Mouse (Mus musculus) lung, embryonic 14.5 days (tissue): Measurements from ENCODE around the gene Ptpn14. TPM values are rescaled to one million over a fixed set of nuclear protein-coding genes. Genes with fewer than 3 reads are reported as not detected.
A peak's percentile ranks its signal among the peaks of the same experiment; 100 is the strongest.

Experiments used
- ATAC-seq: fragments of 200-750 bp; cut with Nextera tagmentation; 2 replicates; pipeline ENCODE4 v1.8.0; 2017; ENCODE audit warnings: mild to moderate bottlenecking, moderate TSS enrichment, moderate library complexity; ENCODE audit not compliant: insufficient read depth
- DNase-seq: peaks from one replicate; pipeline ENCODE4 v3.0.0-alpha.2; 2015
- H3K27ac ChIP-seq: fragments of 300-500 bp; sonication (generic); 2 replicates; pipeline ENCODE4 v1.5.1; 2014; ENCODE audit warnings: low read depth, mild to moderate bottlenecking, moderate library complexity
- H3K27me3 ChIP-seq: fragments of 300-500 bp; sonication (generic); 2 replicates; pipeline ENCODE4 v1.6.1; 2014; ENCODE audit warnings: low read length, control low read depth; ENCODE audit not compliant: insufficient read depth
- H3K36me3 ChIP-seq: fragments of 300-500 bp; sonication (generic); 2 replicates; pipeline ENCODE4 v1.6.1; 2014; ENCODE audit warnings: control low read depth; ENCODE audit not compliant: insufficient read depth
- H3K4me1 ChIP-seq: fragments of 300-500 bp; sonication (generic); 2 replicates; pipeline ENCODE4 v1.6.1; 2014; ENCODE audit warnings: antibody characterized with exemption, control low read depth; ENCODE audit not compliant: insufficient read depth
- H3K4me2 ChIP-seq: fragments of 300-500 bp; sonication (generic); 2 replicates; pipeline ENCODE4 v1.6.1; 2014; ENCODE audit warnings: mild to moderate bottlenecking
- H3K4me3 ChIP-seq: fragments of 300-500 bp; sonication (generic); 2 replicates; pipeline ENCODE4 v1.5.1; 2014; ENCODE audit warnings: low read depth, low read length
- H3K9ac ChIP-seq: fragments of 300-500 bp; sonication (generic); 2 replicates; pipeline ENCODE4 v1.6.1; 2014
- H3K9me3 ChIP-seq: fragments of 300-500 bp; sonication (generic); 2 replicates; pipeline ENCODE4 v1.6.1; 2016; ENCODE audit warnings: low read depth, low read length, control low read depth
- CTCF ChIP-seq: IDR thresholded peaks from 2 replicates; pipeline ENCODE4 v1.5.1; 2016; ENCODE audit warnings: antibody characterized with exemption, low read depth
- WGBS: fragments of 180-500 bp; shearing (Covaris S2); extraction: QIAGEN DNeasy Blood & Tissue Kit; methylation state at CpG from one replicate; pipeline ENCODE4 v1.1.7; 2014; 5-methylcytosine and 5-hydroxymethylcytosine counted together
- polyA plus RNA-seq: library from polyadenylated mRNA; unstranded; fragments of >200 nt; fragmentation: Nextera tagmentation; extraction: Ambion mirVana; gene quantifications from 2 replicates; pipeline ENCODE4 v1.2.1, GENCODE M21; 2014

The Ptpn14 gene
- polyA plus RNA-seq, 1 experiment from 2014 or later = 10.3 TPM

DNA sequence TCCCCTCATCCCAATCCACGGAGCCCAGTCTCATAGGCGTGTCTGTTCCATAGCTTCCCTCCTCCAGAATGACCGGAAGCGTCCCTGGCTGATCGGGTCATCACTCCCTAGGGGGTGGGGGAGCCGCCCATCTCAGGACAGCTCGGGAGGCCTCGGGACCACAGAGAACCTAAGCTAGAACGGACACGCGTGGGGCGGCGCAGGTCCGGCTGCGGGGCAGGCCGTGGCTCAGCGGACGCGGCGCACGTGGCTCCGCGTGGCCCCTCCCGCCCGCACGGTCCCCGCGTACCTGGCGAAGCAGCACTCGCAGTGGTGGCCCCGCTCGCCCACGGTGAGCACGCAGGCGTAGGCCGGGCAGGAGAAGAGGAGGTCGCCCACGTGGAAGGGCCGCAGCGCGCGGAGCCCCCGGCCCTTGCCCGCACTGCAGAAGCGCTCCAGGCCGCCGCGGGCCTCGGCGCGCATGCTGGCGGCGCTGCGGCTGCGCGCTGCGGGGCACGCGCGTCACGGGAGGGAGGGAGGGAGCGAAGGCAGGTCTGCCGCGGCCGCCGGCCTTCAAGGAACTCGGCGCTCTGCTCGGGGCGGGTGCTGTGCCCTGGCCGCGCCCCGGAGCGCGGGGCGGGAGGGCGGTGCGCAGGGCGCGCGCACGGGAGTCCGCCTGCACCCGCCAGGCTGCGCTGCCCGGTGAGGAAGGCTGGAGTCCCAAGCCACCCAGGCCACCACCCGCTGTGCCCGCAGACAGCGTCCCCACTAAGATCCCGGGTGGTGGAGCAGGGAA lies 193.9 kb downstream of the Ptpn14 start, which contains the start of gene Smyd2:
TSS of gene Smyd2 (minus strand) at position 546 of the 775 bp plus-strand sequence.
- Histone ChIP-seq H3K9me3 (no peaks in the 10 kb centered on the region), H3K9ac (peak within 1 kb of the TSS; percentile 90), H3K36me3 (no peaks in the 10 kb centered on the region), H3K27ac (peak within 1 kb of the TSS; percentile 86), H3K4me1 (peaks cover 7% of the 10 kb centered on the region; the same call in 1 of the 2 replicates), H3K4me3 (peak within 1 kb of the TSS; percentile 82), H3K27me3 (no peaks in the 10 kb centered on the region), H3K4me2 (peak within 1 kb of the TSS; percentile 93)
- WGBS = under 1% methylated on average over 79 of the region's 90 CpGs
- DNase-seq (peak; percentile 91), ATAC-seq (peak; percentile 91)
- TF ChIP-seq CTCF = 0 out of 2 replicates have a peak, but pooled peaks have one; percentile 7

DNA sequence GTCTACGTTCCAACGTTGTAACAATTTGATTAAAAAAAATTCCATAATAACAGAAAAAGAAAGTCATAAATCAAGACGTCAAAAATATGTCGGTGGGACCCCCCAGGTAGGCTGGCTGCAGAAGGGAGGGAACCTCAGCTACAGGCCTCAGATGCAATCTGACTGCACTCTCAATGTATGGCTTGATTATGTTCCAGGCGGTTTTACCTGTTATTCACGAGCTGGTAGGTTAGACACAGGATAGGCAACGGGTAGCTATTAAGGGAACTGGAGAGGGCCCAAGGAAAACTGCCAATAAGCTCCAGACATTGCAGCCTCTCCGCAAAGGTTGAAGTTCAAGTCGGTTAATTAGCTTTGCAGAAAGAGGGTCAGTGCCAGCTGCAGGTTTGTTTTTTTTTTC lies 194.7 kb downstream of the Ptpn14 start:
- Histone ChIP-seq H3K4me2 (peak overlapping the region; percentile 93), H3K27ac (no peak overlapping the region), H3K36me3 (no peaks in the 10 kb centered on the region), H3K27me3 (no peaks in the 10 kb centered on the region), H3K4me3 (peak overlapping the region; percentile 82), H3K4me1 (peaks cover 7% of the 10 kb centered on the region; the same call in 1 of the 2 replicates), H3K9me3 (no peaks in the 10 kb centered on the region), H3K9ac (peak overlapping the region; percentile 90)
- 23% methylated on average over 9 of the region's 9 CpGs for WGBS
- TF ChIP-seq CTCF = no peak
- peak; percentile 19 for DNase-seq
- ATAC-seq = no peak

DNA sequence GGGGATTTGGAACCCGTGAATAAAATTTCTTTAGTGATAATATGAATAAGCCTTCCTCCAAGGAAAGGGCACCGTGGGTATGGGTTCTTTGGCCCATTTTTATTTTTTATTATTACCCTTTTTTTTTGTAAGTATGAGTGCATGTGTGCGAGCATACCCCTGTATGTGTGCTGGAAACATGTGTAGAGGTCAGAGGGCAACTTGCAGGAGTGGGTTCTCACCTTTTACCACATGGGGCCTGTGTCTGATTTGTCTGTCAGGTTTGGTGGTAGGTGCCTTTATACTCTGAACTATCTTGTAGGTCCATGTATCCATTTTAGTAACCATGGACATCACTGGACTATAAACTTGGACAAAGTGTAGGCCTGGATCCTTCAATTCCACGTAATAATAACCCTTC lies 195.1 kb downstream of the Ptpn14 start:
- Histone ChIP-seq H3K4me2 (no peak overlapping the region), H3K4me3 (no peak overlapping the region), H3K27me3 (no peaks in the 10 kb centered on the region), H3K9ac (no peak overlapping the region), H3K4me1 (peaks cover 7% of the 10 kb centered on the region; the same call in 1 of the 2 replicates), H3K36me3 (no peaks in the 10 kb centered on the region), H3K27ac (no peak overlapping the region), H3K9me3 (no peaks in the 10 kb centered on the region)
- DNase-seq (no peak), ATAC-seq (no peak)
- 81% methylated on average over 4 of the region's 4 CpGs for WGBS
- TF ChIP-seq CTCF = no peak

- Histone ChIP-seq H3K4me3 (no peak overlapping the region), H3K27ac (no peak overlapping the region), H3K9ac (no peak overlapping the region; the same call in 1 of the 2 replicates), H3K36me3 (no peaks in the 10 kb centered on the region), H3K9me3 (no peaks in the 10 kb centered on the region), H3K27me3 (no peaks in the 10 kb centered on the region), H3K4me1 (peaks cover 7% of the 10 kb centered on the region; the same call in 1 of the 2 replicates), H3K4me2 (no peak overlapping the region)
- DNase-seq (no peak), ATAC-seq (no peak)
- 68% methylated on average over 22 of the region's 22 CpGs for WGBS
- TF ChIP-seq CTCF = no peak
These were observed 196.0 kb downstream of the Ptpn14 start for GRCm38 (mm10) chr1:189923871-189924568.

- DNase-seq (no peak), ATAC-seq (no peak)
- H3K27ac ChIP-seq = no peak overlapping the region
- no peak overlapping the region for H3K4me2 ChIP-seq
- TF ChIP-seq CTCF = no peak
- no peaks in the 10 kb centered on the region for H3K27me3 ChIP-seq
- H3K9me3 ChIP-seq = no peaks in the 10 kb centered on the region
- H3K4me1 ChIP-seq = peaks cover under 1% of the 10 kb centered on the region; the same call in 1 of the 2 replicates
- no peak overlapping the region for H3K9ac ChIP-seq
- H3K4me3 ChIP-seq = no peak overlapping the region
- no peaks in the 10 kb centered on the region for H3K36me3 ChIP-seq
- 55% methylated on average over 8 of the region's 8 CpGs for WGBS
These were observed 198.2 kb downstream of the Ptpn14 start for GRCm38 (mm10) chr1:189926279-189926678.

Other genes with a start within 250 kb of the Ptpn14 start
- gene Cenpf, start 40.2 kb upstream of the Ptpn14 start, polyA plus RNA-seq = 91.1 and 103 TPM in 2 replicates
- gene Smyd2, start 194.1 kb downstream of the Ptpn14 start, polyA plus RNA-seq = 115 and 117 TPM in 2 replicates